In genomic region chr11:70512709-70513342, GRCm38 (mm10) we compare ENCODE assay signal across 28 mouse cellular contexts. TPM values are rescaled to one million over a fixed set of nuclear protein-coding genes. Genes with fewer than 3 reads are reported as not detected.
"Had no signal": no experiment of that assay in that cellular context is flagged by ENCODE, and none has a peak within 500 bp of the region (broad histone marks: within the 10 kb centered on the region; RNA-seq: fewer than 3 reads in every experiment).

No protein-coding gene starts in this region.

- H3K4me3 ChIP-seq: left cerebral cortex, adult 2 months; liver, embryonic 13.5 days had no signal

- H3K36me3 ChIP-seq: liver, embryonic 13.5 days had no signal

- DNase-seq: layer of hippocampus, postnatal 36 days; liver, embryonic 13.5 days; lung, adult 2 months; lung, postnatal 14 days; lung, postnatal 4 days; midbrain, embryonic 14.5 days; thymus, adult 2 months; thymus, postnatal 14 days; thymus, postnatal 4 days had no signal

- H3K27ac ChIP-seq: left cerebral cortex, adult 2 months; liver, embryonic 13.5 days; stomach, postnatal 0 days had no signal

- H3K9me3 ChIP-seq: liver, embryonic 13.5 days had no signal

- H3K9ac ChIP-seq: liver, embryonic 13.5 days had no signal

- H3K4me2 ChIP-seq: liver, embryonic 13.5 days; midbrain, embryonic 11.5 days had no signal

RNA-seq across cellular contexts. Expression of gene Vmo1, which starts 1.6 kb away (rescaled TPM):
- total RNA-seq: layer of hippocampus, adult 8-10 months; layer of hippocampus, postnatal 10 days; layer of hippocampus, postnatal 36 days; left cerebral cortex, adult 2 months; left cerebral cortex, postnatal 10 days; left cerebral cortex, postnatal 36 days; megakaryocyte progenitor cell, adult 5-6 weeks; megakaryocyte-erythroid progenitor cell, adult 5-6 weeks; midbrain, postnatal 0 days had no signal
- polyA plus RNA-seq: midbrain, embryonic 14.5 days; neural tube, embryonic 11.5 days; neural tube, embryonic 14.5 days; small intestine, adult 2 months had no signal

RNA-seq across cellular contexts. Expression of gene Gltpd2, which starts 6.2 kb away (rescaled TPM):
- total RNA-seq: layer of hippocampus, adult 8-10 months; layer of hippocampus, postnatal 10 days; layer of hippocampus, postnatal 36 days; left cerebral cortex, adult 2 months; left cerebral cortex, postnatal 10 days; left cerebral cortex, postnatal 36 days; megakaryocyte progenitor cell, adult 5-6 weeks; megakaryocyte-erythroid progenitor cell, adult 5-6 weeks; midbrain, postnatal 0 days had no signal
- polyA plus RNA-seq: neural tube, embryonic 11.5 days had no signal

RNA-seq across cellular contexts. Expression of gene Tm4sf5, which starts 7.8 kb away (rescaled TPM):
- total RNA-seq: layer of hippocampus, adult 8-10 months; layer of hippocampus, postnatal 10 days; layer of hippocampus, postnatal 36 days; left cerebral cortex, postnatal 36 days; liver, adult 2 months; megakaryocyte progenitor cell, adult 5-6 weeks; megakaryocyte-erythroid progenitor cell, adult 5-6 weeks had no signal
- polyA plus RNA-seq: liver, adult 2 months; midbrain, embryonic 11.5 days; neural tube, embryonic 11.5 days had no signal

RNA-seq across cellular contexts. Expression of gene Gm40193, which starts 19.9 kb away (rescaled TPM):
- total RNA-seq: layer of hippocampus, adult 8-10 months; layer of hippocampus, postnatal 10 days; layer of hippocampus, postnatal 36 days; left cerebral cortex, adult 2 months; left cerebral cortex, postnatal 10 days; left cerebral cortex, postnatal 36 days; liver, adult 2 months; megakaryocyte progenitor cell, adult 5-6 weeks; megakaryocyte-erythroid progenitor cell, adult 5-6 weeks; midbrain, postnatal 0 days had no signal
- polyA plus RNA-seq: kidney, embryonic 14.5 days; limb, embryonic 11.5 days; liver, adult 2 months; liver, embryonic 13.5 days; liver, embryonic 16.5 days; lung, adult 2 months; lung, embryonic 16.5 days; midbrain, embryonic 11.5 days; midbrain, embryonic 14.5 days; midbrain, postnatal 0 days; neural tube, embryonic 11.5 days; neural tube, embryonic 14.5 days; small intestine, adult 2 months; stomach, embryonic 14.5 days; stomach, postnatal 0 days; thymus, adult 2 months had no signal
